Mouse (Mus musculus) cerebral cortex, adult 2 months (tissue): ENCODE data around the gene Cask.

Source experiments
- WGBS: fragments of 180-500 bp; shearing (Covaris S2); methylation state at CpG from one replicate; pipeline ENCODE4 v1.1.7; 2018; 5-methylcytosine and 5-hydroxymethylcytosine counted together

Gene Cask

DNA sequence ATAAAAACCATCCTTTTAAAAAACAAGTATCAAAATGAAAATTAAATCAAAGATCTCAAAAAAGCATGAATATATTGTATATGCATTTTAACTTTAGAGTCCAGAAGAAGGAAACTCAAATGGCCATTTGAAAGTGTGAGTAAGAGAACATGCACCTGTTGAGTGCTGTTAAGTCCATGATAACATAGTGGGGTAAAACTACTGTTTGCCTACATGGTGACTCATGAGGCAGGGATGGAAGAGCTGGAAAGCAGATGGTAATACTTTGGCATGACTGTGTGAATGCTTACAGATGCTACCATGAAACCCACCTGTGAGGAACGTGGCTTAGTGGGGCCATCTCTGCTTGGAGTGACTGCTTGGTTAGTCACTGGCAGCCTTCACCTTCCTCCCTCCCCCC is 132.9 kb downstream of the Cask start:
- 50% methylated on average over 1 of the region's 1 CpGs for WGBS

DNA sequence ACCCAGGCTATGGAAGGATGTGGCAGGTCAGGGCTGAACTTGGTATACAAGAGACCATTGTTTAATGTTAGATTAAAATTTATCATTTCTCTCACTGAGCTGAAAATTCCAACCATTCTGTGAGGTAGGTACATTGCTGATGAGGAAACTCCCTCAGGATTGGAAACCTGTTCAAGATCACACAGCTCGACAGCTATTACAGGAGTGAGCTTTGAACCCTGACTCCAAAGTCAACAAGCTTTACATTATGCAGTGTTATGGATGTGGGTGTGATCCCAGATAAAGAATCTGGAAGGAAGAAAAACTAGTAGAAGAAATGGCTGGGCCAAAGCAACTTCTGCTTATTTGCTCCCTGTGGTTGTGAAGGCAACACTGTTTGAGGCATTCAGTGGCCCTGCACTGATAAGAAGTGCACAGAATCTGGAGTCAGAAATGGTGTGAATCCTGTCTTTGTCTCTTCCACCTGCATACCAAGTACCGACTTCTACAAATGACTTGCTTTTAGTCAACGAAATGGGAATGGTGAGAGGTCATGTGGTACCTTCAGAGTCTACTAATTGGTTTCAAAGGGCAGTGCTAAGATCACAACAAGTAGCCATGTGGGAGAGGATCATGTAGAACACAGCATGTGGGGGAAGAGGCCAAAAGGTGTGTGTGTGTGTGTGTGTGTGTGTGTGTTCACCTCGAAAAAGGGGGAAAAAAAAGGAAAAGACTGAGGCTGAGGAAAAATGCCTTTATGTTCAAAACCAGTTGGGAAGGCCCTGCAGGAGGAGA is 134.2 kb downstream of the Cask start:
- WGBS, result 76% methylated on average over 4 of the region's 4 CpGs

DNA sequence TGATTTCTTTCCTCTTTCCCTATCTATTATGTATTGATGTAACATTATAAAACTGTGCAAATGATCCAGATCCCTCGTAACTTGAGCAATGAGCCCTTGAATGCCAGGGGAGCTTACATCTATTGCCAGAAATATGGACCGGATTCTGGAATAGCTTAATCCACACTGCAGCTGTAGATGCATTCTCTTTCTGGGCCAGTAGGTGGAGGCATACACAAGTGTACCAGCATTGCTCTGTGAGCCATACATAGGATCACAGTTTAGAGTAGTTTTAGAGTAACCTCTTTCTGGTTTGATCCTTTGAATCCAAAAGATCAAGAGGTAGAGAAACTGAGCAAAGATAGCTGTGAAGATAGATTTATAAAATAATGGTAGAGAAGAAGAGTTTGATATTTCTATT is 141.0 kb downstream of the Cask start:
- WGBS, result 13% methylated on average over 2 of the region's 2 CpGs

DNA sequence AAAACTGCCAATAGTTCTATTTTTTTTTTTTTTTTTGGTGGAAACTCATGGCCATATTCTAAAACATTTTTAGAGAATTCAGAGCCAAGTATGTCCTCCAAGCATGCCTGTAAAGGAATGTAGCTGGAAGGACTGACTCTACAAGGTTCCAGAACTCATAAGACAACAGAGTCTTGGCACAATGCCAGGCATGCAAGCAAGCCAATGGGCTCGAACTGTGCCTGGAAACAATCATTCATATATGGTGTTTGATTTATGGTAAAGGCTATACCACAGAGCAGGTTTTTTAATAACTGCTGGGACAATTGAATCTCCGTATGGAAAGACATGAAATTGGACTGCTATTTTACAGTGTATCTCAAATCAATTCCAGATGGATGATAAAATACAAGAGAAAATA is 146.1 kb downstream of the Cask start:
- 57% methylated on average over 2 of the region's 2 CpGs for WGBS

DNA sequence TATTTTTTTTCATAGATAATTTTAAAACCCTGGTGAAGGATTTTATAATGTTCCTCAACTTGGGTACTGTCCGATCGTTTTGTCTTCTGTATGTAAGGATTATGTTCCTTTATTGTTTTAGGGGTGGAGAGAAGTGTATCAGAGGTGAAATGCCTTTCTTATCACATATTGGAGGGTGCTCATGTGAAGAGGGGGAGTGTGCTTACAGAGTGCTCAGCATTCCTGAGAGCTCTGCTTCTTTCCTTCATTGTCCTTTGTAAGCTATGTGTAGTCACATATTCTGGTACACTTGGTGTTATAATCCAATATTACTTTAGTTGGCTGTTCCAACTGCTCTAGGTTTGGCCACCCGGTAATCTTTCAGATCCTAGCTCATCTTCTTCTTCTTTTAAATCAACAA is 150.5 kb downstream of the Cask start:
- 88% methylated on average over 3 of the region's 3 CpGs for WGBS

DNA sequence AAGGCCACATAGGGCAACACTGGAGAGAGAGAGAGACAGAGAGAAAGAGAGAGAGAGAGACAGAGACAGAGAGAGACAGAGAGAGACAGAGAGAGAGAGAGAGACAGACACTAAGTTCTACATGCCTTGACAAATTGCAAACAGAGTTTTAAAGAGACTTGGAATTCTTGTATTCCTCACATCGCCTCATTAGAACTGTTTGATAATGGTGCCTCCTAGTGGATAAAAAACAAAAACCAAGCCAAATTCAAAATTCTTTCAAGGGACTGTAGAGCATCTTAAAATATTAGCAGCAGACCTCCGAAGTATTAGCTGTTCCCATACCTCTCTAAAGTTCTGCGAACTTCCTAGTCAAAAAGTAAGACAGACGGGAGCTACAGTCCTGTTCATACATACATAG is 159.3 kb downstream of the Cask start:
- WGBS, result 62% methylated on average over 4 of the region's 4 CpGs

DNA sequence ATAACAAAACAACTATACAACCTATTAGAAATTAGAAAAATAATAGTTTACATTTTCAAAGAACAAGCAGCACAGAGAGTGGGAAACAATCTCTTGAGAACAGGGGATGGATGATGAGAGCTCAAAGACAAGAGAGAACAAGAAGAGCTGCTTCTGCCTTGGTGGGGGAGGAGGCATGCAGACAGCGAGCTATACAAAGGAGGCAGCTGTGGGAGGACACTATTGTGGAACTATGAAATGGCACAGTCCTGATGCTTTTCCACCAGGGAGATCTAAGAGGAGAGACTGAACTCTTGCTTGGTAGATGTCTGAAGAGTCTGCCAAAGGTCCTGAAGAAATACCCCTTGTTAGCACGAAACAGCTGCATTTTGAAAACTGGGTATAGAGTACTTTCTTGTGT is 162.8 kb downstream of the Cask start:
- 48% methylated on average over 2 of the region's 2 CpGs for WGBS

DNA sequence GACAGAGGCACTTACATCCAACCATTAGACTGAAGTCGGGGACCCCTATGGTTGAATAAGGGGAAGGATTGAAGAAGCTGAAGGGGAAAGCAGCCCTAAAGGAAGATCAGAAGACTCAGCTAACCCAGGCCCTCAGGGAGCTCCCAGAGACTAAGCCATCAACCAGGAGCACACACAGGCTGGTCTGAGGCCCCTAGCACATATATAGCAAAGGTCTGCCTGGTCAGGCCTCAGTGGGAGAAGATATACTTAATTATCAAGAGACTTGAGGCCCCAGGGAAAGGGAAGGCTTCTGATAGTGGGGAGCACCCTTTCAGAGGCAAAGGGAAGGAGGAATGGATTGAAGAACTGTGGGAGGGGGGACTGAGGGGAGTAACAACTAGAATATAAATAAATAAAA is 164.6 kb downstream of the Cask start:
- WGBS, result 92% methylated on average over 1 of the region's 1 CpGs

DNA sequence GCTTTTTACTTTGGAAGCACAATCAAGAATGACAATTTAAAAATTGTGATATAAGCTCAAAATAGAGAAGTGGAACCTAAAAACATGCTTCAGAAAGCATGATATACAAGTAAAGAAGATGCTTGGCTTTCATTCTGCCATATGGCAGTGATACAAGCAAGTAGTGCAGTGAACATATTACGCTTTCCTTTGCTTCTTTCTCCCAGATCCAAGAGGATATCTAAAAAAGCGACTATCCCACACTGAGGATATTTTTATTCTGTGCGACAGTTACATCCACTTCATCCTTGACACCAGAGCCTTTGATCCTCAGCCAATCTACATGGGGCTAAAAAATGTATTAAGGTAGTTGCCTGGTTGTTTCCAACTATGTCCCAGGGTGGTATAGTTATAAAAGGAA is 169.4 kb downstream of the Cask start:
- 54% methylated on average over 3 of the region's 3 CpGs for WGBS

DNA sequence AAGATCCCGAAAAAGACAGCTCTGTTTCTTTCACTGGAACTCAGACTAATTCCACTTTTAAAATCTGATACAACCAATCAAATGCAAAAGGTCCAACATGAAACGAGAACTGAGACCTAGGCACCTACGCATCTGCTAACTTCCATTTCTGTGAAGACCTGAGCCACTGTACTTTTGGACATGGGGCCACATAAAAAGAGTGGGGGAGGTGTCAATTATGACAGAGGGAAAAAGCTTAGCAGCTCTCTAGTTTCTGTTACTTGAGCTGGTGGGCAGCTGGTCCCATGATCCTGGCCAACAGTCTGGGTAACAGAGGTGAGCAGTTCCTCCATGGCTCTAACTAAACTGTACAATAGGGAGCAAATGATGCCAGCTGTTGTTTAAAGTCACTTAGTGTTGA is 178.2 kb downstream of the Cask start:
- WGBS, result 84% methylated on average over 3 of the region's 3 CpGs

DNA sequence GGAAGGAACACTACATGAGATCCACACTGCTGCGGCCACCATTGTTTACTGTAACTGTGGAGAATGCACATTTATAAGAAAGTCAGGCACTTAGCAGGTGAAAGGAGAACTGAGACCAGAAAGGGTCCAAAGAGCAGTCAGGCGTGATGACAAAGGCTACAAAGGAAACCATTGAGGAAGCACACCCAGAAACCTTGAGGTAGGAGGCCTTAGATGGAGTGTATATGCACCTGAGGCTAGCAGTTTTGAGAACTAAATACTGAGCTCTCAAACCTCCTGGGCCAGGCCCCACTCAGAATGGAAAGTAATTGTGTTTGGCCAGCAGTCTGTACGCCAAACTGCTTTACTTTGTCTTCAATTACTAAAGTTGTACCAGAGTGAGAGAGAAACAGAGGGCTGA is 180.8 kb downstream of the Cask start:
- WGBS, result 67% methylated on average over 3 of the region's 3 CpGs

DNA sequence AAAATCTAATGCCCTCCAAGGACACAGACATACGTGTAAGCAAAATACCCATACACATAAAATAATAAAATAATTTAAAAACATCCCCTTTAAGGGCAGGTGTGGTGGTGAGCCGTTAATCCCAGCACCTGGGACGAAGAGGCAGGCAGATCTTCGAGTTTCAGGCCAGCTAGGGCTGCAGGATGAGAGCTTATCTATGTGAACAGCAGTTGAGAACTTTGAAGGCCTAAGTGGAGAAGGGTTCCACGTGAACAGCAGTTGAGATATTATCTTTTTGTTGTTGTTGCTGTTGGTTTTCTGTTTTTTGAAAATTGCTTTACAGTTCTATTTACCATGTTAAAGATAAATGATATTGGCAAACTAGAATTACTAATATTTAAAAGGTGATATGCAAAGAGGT is 182.3 kb downstream of the Cask start:
- 87% methylated on average over 5 of the region's 5 CpGs for WGBS

DNA sequence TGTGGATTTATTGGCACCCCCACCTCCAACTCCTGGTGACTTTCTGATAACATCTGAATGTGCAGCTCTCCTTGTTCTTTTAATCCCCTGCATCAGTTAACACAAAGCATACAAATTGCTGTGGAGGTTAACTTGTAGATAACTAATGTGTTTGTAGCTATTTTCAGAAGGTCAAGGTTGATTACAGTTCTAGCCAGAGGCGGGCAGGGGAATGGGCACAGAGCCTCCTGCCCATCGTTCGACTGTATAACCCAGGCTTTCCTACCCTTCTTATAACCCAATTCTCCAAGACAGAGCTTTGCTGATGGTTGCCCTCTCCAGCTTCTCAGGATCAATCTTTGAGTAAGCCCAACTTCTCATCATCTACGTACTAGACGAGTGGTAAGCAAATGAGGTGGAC is 190.1 kb downstream of the Cask start, which contains the start of gene Gpr82:
TSS of gene Gpr82 (plus strand) at position 301 of the 400 bp plus-strand sequence.
- 98% methylated on average over 5 of the region's 5 CpGs for WGBS

DNA sequence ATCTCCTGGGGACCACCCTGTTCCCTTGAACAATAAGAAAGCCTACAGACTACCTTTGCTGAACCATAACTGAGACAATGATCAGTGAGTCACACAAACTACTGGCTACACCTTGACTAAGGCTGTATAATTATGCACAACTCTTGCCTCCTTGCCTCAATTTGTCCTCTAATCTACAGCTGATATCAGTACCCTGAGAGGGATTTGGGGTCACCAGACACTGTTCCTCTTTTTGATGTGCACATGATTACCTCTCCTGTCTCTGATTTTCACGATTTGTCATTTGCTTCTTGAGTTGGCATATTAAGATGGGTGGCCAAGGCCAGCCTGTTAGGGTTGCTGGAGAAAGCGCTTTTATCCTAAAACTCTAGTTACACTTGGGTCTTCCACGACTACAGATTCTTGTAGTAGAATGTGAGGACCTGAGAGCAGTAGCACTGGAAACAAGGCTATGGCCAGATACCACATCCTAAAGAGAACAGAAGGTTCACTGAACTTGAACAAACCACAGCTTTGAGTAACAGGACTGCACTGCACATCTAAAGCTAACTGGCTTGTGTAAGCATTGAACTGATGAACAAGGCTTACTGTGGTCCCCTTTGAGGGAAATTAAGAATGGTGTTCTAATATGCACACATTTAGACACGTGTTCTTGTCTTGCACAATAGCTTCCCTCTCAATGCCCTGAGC is 191.8 kb downstream of the Cask start:
- 74% methylated on average over 4 of the region's 4 CpGs for WGBS

DNA sequence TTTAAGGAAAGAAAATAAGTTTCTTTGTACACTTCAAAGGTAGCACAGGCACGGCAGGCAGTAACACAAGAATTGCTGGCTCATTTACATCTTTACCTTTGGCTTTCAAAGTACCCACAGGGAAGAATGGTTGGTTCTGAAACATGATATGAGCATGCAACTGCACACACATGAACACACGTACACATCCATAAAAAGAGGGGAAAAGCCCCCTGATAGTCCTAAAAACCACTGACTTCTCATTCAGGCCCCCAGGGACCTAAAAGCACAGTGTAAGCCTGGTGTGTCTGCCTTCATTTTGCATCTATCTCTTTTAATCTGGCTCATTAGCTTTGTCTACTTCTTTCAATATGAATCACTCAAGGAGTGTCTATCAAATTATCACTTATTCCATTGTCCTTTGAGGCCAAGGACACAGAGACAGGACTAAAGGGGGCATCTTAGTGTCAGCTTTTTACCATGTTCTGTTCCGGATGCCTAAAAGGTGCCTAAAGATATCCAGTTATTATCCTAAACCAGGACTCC is 192.5 kb downstream of the Cask start:
- WGBS, result 71% methylated on average over 3 of the region's 3 CpGs

DNA sequence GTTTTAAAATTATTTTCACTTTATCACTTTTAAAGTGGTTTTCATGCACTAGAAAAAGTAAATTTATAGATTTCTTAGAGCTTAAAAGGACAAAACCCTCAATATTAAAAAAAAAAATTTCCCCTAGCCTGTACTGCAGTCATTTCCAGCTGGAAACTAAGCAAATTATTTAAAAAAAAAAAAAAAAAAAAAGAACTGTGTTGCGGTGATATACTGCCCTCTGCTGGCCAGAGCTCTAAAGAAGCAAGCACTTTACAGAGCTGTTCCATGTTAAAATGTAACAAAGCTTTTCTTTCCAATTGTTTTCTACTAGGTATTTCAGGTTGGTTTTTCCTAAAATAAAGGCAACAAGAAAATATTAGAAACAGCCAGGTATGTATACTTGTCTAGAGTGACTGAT is 194.4 kb downstream of the Cask start:
- 5% methylated on average over 1 of the region's 1 CpGs for WGBS

DNA sequence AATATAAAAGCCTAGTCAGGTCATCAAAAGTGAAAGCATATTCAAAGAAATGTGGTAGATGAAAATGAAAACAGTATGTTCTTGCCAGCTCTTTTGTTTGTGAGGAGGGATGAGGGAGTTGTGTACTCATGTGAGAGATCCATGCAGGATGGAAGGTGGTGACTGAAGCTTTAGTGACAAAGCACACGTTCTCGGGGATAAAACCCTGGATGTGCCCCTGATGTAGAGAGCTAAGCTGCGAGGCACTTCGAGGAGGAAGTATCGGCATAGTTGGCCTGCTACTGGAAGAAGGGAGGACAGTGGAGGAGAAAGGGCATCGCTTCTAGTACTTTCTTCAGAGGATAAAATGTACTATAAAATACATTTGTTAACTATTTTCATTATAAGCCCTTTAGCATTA is 195.3 kb downstream of the Cask start:
- WGBS, result 40% methylated on average over 6 of the region's 6 CpGs

DNA sequence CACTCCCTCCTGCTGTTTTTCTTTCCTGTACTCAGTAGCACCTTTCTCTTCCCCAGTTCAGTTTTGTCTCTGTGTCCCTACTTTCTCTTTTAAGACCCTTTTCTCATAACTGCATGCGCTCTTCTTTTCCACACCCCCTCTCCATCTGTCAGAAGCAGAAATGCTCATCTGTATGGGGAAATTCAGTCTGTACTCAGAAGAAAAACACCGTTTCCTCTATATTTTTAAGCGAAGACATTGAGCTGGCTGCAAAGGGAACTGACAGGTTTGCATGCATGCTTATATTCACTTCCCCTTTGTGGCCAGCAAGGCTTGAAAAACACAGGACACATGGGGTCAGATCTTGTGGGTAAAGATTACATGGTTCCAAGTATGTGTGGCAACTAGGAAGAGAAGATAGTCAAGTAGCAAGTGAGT is 196.2 kb downstream of the Cask start:
- 39% methylated on average over 3 of the region's 3 CpGs for WGBS

DNA sequence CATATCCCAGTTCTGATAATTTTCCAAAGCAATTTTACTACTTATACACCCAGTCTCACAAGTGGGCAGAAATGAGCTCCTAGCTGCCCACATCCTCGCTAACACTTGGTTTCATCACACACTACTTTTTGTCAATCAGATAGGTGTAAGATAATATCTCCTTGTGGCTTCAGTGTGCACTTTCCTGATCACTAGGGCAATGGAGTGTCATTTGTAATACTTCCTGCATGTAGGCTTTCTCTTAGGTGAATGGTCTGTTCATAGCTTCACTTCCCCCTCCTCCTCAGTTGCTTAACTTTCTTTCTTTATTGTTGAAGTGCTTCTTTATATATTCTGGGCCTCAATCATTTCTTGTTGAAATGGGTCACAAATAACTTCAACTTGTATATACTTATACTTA is 198.9 kb downstream of the Cask start:
- 67% methylated on average over 1 of the region's 1 CpGs for WGBS

DNA sequence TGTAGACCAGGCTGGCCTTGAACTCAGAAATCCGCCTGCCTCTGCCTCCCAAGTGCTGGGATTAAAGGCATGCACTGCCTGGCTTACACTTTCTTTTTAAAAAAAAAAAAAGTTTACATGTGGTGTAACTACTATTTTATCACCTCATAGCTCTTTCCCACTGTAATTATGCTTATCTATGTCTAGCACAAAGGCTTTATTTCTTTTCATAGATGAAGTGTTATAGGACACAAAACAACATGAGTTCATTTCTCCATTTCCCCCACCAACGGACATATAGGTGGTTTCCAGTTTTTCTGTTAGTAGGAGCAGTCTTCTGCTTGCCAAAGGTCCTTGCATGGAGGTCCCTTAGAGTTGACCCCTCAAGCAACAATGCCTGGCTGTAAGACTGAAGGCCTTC is 199.3 kb downstream of the Cask start:
- WGBS, result 80% methylated on average over 2 of the region's 2 CpGs

DNA sequence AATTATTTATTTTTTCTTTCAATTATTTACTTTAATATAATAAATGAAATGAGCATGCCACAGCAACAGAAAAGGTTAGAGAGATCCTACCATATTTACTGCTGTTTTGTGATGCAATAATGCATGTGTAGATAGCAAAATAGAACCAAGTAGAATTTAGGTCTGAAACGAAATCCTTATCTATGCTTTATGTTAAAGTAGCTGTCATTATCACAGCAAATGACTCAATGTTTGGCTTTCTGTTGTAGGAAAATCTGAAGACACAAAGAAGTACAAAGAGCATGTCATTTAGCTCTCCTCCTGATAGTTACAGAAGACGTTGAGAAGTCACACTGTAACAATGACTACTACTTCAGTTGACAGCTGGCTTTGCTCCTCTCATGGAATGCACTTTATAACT is 212.3 kb downstream of the Cask start:
- WGBS, result 59% methylated on average over 2 of the region's 2 CpGs

DNA sequence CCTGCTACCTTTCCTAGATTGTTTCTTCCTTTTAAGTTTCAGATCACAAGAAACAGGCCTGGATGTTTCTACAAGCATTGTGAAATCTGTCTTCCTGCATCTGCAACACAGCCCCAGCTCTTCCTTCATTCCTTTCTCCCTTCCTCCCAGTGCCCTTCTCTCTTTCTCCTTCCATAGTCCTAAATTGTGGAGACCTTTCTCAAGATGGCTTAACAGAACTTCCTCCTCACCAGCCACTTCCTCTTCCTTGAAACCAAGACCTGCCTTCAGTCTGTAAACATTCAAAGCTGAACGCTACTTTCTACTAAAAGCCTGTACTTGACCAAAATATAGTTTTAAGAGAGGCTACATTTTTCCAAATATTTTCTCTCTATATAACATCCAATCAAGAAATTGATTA is 214.8 kb downstream of the Cask start:
- 59% methylated on average over 1 of the region's 1 CpGs for WGBS

DNA sequence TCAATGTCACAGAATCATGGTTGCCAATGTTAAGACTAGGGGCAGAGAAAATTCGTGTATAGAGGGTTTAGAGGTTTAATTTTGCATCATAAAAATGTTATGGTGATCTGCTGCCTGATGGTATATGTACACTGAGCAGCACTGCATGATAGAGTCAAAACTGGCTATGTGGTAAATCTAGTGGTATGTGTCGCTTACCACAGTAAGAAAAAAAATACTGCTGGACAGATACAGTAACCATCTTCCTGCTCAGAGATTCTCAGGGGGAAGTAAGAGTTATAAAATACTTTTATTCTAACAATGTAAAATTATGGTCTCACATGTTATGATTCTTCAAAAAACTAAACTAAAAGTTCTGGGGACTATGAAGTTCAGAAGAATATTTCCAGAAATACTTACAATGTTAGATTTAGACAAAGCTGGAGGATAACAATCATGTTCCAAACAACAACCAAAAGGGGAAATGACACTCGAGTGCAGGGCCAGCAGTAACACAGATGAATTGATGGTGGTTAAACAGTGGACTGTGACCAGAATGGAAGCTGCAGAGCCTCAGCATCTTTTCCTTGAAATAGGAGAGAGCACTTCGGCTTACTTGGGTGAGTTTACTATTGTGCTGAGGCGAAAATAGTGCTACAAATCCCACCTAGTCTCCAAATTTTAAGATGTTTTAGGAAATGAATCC is 219.4 kb downstream of the Cask start, which contains the start of gene Gpr34:
TSS of gene Gpr34 (plus strand) at position 491 of the 685 bp plus-strand sequence.
- WGBS, result 73% methylated on average over 5 of the region's 5 CpGs
